Mouse (Mus musculus) hindbrain, postnatal 0 days (tissue): ENCODE data around the gene Gmpr. TPM values are rescaled to one million over a fixed set of nuclear protein-coding genes. Genes with fewer than 3 reads are reported as not detected.
A peak's percentile ranks its signal among the peaks of the same experiment; 100 is the strongest.

Experiments used
- ATAC-seq: fragments of 200-750 bp; cut with Nextera tagmentation; 2 replicates; pipeline ENCODE4 v1.8.0; 2017; ENCODE audit warnings: mild to moderate bottlenecking, moderate TSS enrichment, moderate library complexity
- DNase-seq: peaks from one replicate; pipeline ENCODE4 v3.0.0-alpha.2; 2015; ENCODE audit warnings: low spot score
- H3K27ac ChIP-seq: fragments of 300-500 bp; sonication (generic); 2 replicates; pipeline ENCODE4 v1.5.1; 2014; ENCODE audit warnings: mild to moderate bottlenecking
- H3K27me3 ChIP-seq: fragments of 300-500 bp; sonication (generic); 2 replicates; pipeline ENCODE4 v1.6.1; 2014; ENCODE audit warnings: low read length, mixed read lengths; ENCODE audit not compliant: insufficient read depth
- H3K36me3 ChIP-seq: fragments of 300-500 bp; sonication (generic); 2 replicates; pipeline ENCODE4 v1.6.1; 2014; ENCODE audit warnings: low read length, mixed read lengths; ENCODE audit not compliant: insufficient read depth
- H3K4me1 ChIP-seq: fragments of 300-500 bp; sonication (generic); 2 replicates; pipeline ENCODE4 v1.6.1; 2014; ENCODE audit warnings: antibody characterized with exemption, low read length, mixed read lengths; ENCODE audit not compliant: insufficient read depth
- H3K4me2 ChIP-seq: fragments of 300-500 bp; sonication (generic); 2 replicates; pipeline ENCODE4 v1.6.1; 2014; ENCODE audit warnings: low read depth, mild to moderate bottlenecking, low read length, moderate library complexity, mixed read lengths
- H3K4me3 ChIP-seq: fragments of 300-500 bp; sonication (generic); 2 replicates; pipeline ENCODE4 v1.5.1; 2014; ENCODE audit warnings: low read length
- H3K9ac ChIP-seq: fragments of 300-500 bp; sonication (generic); replicated peaks from 2 replicates; pipeline ENCODE4 v1.6.1; 2014; ENCODE audit warnings: mild to moderate bottlenecking, low read length, moderate library complexity, mixed read lengths
- H3K9me3 ChIP-seq: fragments of 300-500 bp; sonication (generic); 2 replicates; pipeline ENCODE4 v1.6.1; 2016; ENCODE audit warnings: low read length, mixed read lengths
- CTCF ChIP-seq: IDR thresholded peaks from 2 replicates; pipeline ENCODE4 v1.5.1; 2016; ENCODE audit warnings: antibody characterized with exemption, control low read depth, low read depth
- WGBS: fragments of 180-500 bp; shearing (Covaris S2); extraction: QIAGEN DNeasy Blood & Tissue Kit; methylation state at CpG from one replicate; pipeline ENCODE4 v1.1.7; 2014; 5-methylcytosine and 5-hydroxymethylcytosine counted together
- polyA plus RNA-seq: library from polyadenylated mRNA; unstranded; fragments of >200 nt; fragmentation: Nextera tagmentation; extraction: Ambion mirVana; gene quantifications from 2 replicates; pipeline ENCODE4 v1.2.1, GENCODE M21; 2015
- total RNA-seq: library from RNA; depleted of rRNA; stranded (reverse); fragments of >200 nt; gene quantifications from 2 replicates; pipeline ENCODE4 v1.2.3, GENCODE M21; 2014

Gmpr gene
- total and polyA plus RNA-seq, 2 experiments from 2014 or later: 27.9 to 41.5 TPM

GRCm38 (mm10) chr13:45502791-45503190 is 4.5 kb upstream of the Gmpr start:
- Histone ChIP-seq H3K9me3 (no peaks in the 10 kb centered on the region), H3K4me2 (no peak overlapping the region), H3K4me1 (no peaks in the 10 kb centered on the region), H3K9ac (no peak overlapping the region), H3K4me3 (no peak overlapping the region), H3K36me3 (no peaks in the 10 kb centered on the region), H3K27ac (no peak overlapping the region), H3K27me3 (no peaks in the 10 kb centered on the region)
- ATAC-seq: no peak
- WGBS: 93% methylated on average over 5 of the region's 5 CpGs
- no peak for DNase-seq
- no peak for TF ChIP-seq CTCF

GRCm38 (mm10) chr13:45505546-45505945 is 1.7 kb upstream of the Gmpr start:
- no peak overlapping the region for H3K9ac ChIP-seq
- DNase-seq (no peak), ATAC-seq (no peak)
- 93% methylated on average over 3 of the region's 3 CpGs for WGBS
- no peak for TF ChIP-seq CTCF
- no peak overlapping the region for H3K4me2 ChIP-seq
- no peaks in the 10 kb centered on the region for H3K9me3 ChIP-seq
- no peak overlapping the region for H3K4me3 ChIP-seq
- H3K4me1 ChIP-seq: no peaks in the 10 kb centered on the region
- no peaks in the 10 kb centered on the region for H3K27me3 ChIP-seq
- no peaks in the 10 kb centered on the region for H3K36me3 ChIP-seq
- no peak overlapping the region for H3K27ac ChIP-seq

GRCm38 (mm10) chr13:45508495-45508894 is 1.3 kb downstream of the Gmpr start:
- Histone ChIP-seq H3K4me3 (peak overlapping the region; percentile 43), H3K4me1 (no peaks in the 10 kb centered on the region), H3K9me3 (no peaks in the 10 kb centered on the region), H3K36me3 (no peaks in the 10 kb centered on the region), H3K9ac (peak overlapping the region; percentile 44; the same call in 1 of the 2 replicates), H3K27ac (peak overlapping the region; percentile 71; the same call in 1 of the 2 replicates), H3K27me3 (no peaks in the 10 kb centered on the region), H3K4me2 (peak overlapping the region; percentile 80)
- 1% methylated on average over 8 of the region's 8 CpGs for WGBS
- peak; percentile 55 for TF ChIP-seq CTCF
- ATAC-seq (peak; percentile 86), DNase-seq (peak; percentile 79)

GRCm38 (mm10) chr13:45509366-45509765 is 2.1 kb downstream of the Gmpr start:
- no peak for DNase-seq
- Histone ChIP-seq H3K27ac (no peak overlapping the region), H3K4me1 (no peaks in the 10 kb centered on the region), H3K27me3 (no peaks in the 10 kb centered on the region), H3K9ac (no peak overlapping the region), H3K4me3 (no peak overlapping the region), H3K36me3 (no peaks in the 10 kb centered on the region), H3K4me2 (peak overlapping the region; percentile 80; the same call in 1 of the 2 replicates), H3K9me3 (no peaks in the 10 kb centered on the region)
- no peak for ATAC-seq
- no peak for TF ChIP-seq CTCF
- WGBS: 62% methylated on average over 6 of the region's 6 CpGs

DNA sequence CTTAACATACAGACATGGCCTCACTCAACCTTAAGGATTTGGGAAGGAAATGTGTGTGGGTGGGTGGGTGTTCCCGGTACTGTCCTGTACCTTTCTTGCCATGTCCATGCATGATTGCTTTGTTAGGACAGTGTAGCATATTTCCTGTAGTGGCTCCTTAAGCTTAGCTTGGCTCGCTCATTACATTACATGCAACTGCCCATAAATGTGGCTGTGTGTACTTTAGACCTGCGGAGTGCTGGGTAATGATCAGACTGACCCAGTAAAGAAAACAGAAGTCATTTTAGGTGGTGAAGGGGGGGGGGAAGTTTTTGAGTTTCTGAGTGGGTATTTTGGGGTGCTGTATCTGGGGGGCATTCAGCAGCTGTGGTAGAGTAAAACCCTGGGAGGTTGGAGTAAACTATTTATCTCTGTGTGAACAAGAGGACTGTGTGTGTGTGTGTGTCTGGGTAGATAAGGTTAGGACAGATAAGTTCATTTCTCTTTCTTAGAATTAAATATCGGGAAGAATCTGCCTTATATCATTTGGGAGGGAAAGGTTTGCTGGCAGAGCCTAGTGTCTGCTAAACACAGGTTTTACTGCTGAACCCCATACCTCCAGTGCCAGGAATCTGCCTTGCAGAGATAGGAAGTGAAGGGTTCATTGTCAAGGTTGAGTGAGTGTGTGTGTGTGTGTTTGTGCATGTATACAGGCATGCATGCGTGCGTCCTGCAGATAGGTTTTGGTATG is 4.6 kb downstream of the Gmpr start:
- 89% methylated on average over 6 of the region's 6 CpGs for WGBS
- Histone ChIP-seq H3K36me3 (no peaks in the 10 kb centered on the region), H3K27ac (no peak overlapping the region), H3K27me3 (no peaks in the 10 kb centered on the region), H3K4me1 (peaks cover 9% of the 10 kb centered on the region), H3K4me2 (no peak overlapping the region), H3K9ac (no peak overlapping the region), H3K4me3 (no peak overlapping the region), H3K9me3 (no peaks in the 10 kb centered on the region)
- DNase-seq (no peak), ATAC-seq (no peak)
- TF ChIP-seq CTCF: no peak

GRCm38 (mm10) chr13:45512531-45512930 is 5.3 kb downstream of the Gmpr start:
- 82% methylated on average over 8 of the region's 8 CpGs for WGBS
- no peak overlapping the region for H3K4me2 ChIP-seq
- no peak overlapping the region for H3K27ac ChIP-seq
- H3K4me1 ChIP-seq: peaks cover 12% of the 10 kb centered on the region
- no peak overlapping the region for H3K9ac ChIP-seq
- DNase-seq (no peak), ATAC-seq (no peak)
- no peaks in the 10 kb centered on the region for H3K27me3 ChIP-seq
- no peaks in the 10 kb centered on the region for H3K9me3 ChIP-seq
- no peak overlapping the region for H3K4me3 ChIP-seq
- TF ChIP-seq CTCF: no peak
- no peaks in the 10 kb centered on the region for H3K36me3 ChIP-seq
